Mouse (Mus musculus) common myeloid progenitor, adult 5-6 weeks (primary cell): ENCODE results near the gene 2310011J03Rik. TPM values are rescaled to one million over a fixed set of nuclear protein-coding genes. Genes with fewer than 3 reads are reported as not detected.

ENCODE experiments used
- ATAC-seq: replicated peaks from 2 replicates; pipeline ENCODE4 v1.8.0; 2016; ENCODE audit warnings: low read depth, mild to moderate bottlenecking, moderate TSS enrichment, inconsistent platforms; ENCODE audit not compliant: poor library complexity, severe bottlenecking
- total RNA-seq: library from RNA; stranded (forward); fragments of 200-1000, 187-1606 nt; gene quantifications from 2 replicates; pipeline ENCODE4 v1.2.3, GENCODE M21; 2017

2310011J03Rik gene
- total RNA-seq, 1 experiment from 2014 or later, result 15.8 TPM

DNA sequence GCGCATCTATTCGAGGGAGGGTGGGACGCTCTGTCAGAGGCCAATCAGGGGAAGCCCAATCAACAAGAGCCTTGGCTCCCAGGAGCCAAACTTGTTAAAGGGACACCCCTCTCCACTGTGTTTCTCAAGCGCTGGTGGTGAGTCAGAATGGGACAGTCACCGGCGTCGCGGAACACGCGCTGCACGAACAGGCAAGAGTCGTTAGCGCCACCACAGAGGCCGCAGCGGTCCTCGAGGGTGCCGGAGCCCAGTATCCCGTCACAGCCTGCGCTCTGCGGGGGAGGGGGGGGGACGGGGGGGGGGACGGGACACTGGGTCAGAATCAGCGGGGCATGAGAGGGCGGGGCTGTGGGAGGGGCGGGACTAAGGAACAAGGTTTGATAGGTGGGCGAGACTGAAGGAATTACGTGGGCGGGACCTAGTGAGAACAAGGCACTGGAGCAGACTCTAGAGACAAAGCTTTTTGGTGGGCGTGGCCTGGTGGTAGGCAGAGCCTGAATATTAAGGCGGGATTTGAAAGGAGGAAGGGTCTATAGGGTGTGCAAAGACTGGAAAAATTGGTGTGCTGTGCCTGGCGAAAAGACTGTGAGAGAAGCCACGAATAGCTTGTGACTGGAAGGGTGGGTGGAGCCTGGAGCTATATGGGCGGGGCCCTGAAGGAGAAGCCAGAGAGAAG lies 22.6 kb upstream of the 2310011J03Rik start:
- ATAC-seq, result peak; percentile 26

DNA sequence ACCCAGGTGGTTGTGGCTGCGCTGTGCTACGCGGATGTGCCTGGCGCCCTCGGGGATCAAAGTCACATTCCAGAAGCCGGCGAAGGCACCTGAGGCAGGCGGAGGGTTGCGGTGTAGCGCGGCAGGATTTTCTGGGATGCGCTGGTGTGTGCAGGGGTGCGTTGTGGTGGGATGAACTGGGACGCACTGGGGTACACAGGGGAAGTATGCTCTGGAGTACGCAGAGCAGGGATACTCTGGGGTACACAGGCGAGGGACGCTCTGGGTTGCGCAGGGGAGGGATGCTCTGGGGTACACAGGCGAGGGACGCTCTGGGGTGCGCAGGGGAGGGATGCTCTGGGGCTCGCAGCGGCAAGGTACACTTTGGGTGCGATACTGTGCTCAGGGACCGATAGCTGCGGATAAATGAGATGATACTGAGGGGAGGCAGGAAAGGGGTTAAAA lies 22.0 kb upstream of the 2310011J03Rik start:
- no peak for ATAC-seq

DNA sequence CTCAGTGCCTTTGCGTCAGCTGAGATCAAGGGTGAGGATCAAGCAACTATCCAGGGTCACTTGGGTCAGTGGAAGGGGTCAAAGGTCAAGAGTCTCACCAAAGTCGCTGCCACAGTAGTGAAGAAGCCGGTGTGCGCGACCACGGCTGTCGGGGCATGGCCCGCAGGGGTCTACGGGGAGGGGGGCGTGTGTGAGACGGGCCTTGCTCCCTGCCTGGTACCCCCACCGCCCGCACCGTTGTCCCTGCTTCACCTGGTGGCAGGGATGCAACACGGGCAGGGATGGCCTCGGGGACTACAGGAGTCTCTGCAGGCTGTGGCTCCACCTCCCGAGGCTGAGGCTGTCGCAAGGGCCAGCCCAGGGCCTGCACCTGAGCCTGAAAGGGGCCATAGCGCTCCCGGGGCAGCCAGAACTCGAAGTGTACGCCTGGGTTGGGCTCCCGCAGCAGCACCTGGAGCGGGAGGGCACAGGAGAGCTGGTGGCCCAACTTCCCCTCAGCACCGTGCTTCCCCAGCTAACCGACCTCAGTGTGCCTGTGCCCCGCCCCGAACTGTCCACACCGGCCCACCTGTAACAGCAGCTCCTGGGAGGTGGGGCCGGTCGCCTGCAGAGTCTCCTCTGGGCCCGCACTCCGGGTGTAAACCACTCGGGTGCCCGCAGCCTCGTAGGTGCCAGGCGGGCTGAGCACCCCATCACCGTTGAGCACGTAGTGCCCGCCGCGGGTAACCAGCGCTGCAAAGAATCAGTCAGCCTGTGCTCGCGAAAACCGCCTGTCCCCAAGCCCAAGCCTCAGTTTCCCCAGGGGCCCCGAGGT lies 21.4 kb upstream of the 2310011J03Rik start:
- no peak for ATAC-seq

DNA sequence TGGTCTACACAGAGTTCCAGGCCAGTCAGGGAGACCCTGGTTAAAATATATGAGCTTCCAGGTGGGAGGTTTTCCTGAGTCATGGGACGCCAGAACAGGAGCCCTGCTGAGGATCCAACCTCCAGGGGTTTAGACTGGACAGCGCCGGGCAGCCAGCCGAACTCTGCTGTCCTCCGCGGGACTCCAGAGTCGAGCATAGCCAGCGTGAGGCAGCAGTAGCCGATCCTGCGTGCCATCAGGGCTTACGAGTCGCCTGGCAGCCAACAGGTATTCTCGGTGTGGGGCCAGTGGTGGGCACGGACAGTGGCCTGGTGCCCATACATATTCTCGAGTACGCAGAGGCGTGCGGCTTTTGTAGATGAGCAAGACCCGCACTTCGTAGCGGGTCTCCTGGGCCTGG lies 20.7 kb upstream of the 2310011J03Rik start:
- no peak for ATAC-seq

DNA sequence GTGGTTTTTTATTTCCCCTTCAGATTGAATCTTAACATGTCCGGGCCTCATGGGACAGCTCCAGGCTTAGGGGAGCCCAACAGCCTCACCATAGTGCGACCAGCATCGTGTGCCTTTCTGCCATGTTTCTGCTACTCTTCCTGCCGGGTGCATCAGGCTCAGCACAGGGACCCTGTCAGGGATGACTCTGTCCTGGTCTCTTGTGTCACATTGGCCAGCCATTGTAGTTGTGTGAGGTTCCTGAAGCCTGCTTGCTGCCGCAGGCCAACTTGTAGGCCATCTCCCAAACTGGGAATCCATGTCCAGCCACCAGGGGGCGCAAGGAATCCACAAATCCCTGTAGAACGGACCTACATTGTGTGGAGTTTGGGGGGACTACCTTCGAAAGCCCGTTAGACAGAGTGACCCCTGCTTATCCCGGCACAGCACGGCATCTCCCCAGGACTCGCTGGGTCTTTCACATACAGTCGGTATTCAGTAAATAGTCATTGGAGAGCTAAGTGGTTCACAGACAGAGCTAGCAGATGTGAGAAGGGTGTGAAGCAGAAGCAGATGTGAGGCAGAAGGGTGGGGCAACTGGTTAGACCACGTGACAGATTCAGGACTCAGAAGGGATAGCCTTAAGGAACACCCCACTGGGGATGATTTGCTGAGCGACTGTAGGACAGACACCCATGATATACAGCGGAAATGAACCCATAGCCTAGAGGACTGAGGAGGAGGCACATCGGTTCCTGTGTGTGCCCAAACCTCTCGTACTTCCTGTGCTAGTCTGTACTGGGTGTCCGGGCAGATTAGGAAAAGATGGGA lies 19.8 kb upstream of the 2310011J03Rik start:
- ATAC-seq, result peak; percentile 22

DNA sequence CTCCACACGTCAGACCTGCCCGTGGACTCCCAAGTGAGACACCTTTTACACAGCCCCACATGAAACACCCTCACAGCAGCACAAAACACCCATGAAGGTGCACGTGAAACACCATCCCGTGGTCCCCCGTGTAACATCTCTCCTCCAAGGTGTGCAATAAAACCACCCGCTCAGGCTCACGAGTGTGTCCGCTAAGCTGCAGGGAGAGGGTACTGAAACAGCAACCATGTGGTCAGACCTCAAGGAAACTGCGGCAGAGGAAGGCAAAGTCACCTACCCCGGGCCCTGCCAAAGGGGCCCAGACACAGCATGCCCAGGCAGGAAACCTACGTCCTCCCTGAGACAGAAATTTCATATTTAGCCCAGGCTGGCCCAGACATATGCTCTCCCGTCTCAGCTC lies 15.9 kb upstream of the 2310011J03Rik start:
- ATAC-seq, result no peak

DNA sequence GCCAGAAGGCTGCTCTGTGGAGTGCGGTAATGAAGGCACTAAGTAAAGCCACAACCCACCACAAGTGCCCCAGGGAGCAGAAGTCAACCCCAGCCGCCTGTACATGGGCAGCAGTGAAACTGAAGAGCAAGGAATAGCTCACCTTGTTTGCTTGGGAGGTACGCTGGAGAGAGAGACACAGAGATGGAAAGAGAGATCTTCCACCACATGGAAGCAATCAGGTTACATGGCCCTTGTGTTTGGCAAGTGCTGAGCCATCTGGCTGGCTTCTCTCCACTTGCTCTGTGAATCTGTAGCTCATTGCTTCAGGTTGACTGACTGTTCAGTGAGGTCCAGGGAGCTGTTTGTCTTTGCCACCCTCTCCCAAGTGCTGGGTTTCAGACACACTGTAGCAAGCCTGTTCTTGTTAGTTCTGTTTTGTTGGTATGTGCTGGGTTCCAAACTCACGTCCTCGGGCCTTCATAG lies 12.2 kb upstream of the 2310011J03Rik start:
- no peak for ATAC-seq

DNA sequence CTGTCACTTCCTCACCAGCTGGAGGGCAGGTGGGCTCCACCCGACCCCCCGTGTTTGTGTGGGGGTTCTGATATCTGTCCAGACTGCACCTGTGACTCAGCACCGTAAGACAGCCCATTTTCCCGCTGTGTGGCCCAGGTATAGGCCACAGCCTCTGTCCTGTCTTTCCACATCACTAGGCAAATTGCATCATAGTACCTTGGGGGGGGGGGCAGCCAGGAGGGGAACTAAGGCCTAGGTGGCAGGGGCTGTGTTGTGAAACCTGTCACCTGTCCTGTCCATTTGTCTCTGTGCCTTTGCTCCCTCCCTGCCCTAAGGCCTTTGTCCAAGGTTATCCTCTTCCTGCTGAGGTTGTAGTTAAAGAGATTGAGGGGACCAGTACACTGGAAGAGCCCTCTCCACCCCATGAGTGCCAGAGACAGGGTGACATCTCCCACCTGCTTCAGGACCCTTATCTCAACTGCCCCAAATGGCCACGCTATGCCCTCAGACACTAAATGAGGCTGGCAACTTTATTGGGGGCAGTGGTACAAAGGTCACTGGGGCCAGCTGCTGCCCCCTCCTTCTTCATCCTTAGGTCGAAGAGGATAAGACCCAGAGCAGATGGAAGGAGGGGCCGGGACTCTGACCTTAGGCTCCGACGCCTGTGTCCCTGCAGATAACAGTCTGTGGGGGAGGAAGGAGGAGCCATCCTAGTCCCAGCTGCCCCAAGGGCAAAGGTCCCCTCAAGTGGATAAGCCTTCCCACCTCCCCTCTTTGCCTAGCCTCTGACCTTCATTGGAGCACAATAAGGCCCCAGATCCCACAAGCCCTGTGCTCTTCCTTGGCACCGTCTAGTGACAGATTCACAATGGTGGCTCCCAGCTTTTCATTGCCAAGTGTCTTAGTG lies 11.5 kb upstream of the 2310011J03Rik start:
- ATAC-seq, result no peak

DNA sequence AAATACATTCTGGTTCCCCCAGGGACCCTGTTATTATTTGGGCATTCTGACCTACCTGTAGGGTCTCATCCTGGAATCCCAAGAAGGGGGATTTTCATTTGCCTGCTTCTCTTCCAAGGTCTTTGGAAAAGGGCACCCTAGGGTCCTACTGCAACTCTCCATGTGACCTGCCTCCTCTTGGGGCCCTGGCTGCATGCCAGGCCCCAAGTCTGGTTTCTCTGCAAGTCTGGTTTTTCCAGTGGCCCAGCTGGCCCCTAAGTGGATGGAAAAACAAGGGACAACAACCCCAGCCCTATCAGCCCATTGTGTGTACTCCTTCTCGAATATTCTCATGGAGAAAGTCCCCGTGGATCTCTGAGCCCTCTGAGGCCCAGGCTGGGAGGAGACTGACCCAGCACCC lies 10.6 kb upstream of the 2310011J03Rik start:
- ATAC-seq, result no peak

DNA sequence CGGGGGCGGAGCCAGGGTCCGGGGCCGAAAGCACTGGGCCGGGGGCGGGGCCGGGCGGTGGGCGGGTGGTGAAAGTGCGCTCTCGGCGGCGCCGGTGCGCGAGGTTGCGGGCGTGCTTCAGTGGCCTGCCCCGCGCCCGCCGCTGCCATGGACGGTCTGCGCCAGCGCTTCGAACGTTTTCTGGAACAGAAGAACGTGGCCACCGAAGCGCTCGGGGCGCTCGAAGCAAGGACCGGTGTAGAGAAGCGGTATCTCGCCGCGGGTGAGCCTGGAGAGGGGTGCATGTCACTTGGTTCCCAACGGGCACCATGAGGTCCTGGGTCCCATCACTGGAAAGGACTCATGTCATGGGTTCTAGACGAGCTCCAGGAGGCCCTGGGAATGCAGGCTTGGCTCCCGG lies 9.7 kb upstream of the 2310011J03Rik start:
- no peak for ATAC-seq

DNA sequence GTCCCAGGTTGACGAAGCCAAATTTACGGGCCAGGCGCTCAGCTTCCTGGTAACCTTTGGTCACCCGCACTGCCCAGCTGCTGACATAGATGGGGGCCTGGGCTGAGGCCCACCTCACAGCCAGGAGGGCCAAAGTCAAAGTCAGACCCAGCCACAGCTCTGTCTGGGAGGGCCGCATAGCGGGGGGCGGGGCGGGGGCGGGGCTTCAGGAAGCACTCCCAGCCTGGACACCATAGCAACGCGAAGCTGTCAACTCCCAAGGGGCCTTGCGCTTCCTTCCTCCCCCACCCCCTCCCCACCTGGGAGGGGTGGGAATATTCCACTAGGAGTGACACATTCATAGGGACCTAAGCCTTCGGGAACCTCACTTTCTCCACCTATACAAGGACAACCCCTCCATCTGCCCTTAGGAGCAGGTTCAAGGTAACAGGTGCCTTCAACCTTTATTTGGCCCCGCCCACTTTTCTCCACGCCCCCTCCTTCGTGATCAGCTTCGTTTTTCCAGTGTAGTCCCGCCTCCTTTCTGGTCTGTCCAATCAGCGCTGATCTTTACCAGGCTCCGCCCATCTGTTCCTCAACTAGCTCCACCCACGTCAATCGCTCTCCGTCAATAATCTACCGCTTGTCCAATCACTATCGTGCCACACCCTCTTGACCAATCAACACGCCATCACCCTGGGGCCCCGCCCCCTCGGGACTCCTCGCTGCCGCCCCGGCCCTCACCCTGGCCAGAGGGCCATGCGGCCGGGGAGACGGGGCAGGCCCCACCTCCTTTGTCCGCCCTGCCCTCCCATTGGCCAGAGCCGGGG lies 9.1 kb upstream of the 2310011J03Rik start, which contains the start of the genes Pcsk4 and Reep6:
Gene Pcsk4, minus strand, starts transcription at position 226 of the 809 bp plus-strand sequence.
Gene Reep6, plus strand, starts transcription at position 681 of the 809 bp plus-strand sequence.
- peak; percentile 93 for ATAC-seq

DNA sequence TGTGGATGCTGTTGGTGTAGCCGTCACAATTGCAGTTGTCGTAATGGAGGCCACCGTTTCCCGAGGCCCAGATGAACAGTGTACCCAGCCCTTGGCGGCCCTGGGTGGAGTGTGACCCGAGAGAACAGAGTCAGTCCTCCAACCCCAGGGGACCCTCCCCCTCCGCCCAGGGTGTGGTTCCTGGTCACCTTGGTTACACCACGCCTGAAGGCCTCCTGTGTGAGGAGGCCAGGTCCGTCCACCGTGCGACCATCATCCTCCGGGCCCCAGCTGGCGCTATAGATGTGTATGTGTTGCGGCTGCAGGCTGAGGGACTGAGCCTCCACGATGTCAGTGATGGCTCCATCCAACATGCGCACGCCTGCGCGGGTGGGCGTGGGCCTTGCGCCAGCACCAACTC lies 4.7 kb upstream of the 2310011J03Rik start:
- no peak for ATAC-seq

DNA sequence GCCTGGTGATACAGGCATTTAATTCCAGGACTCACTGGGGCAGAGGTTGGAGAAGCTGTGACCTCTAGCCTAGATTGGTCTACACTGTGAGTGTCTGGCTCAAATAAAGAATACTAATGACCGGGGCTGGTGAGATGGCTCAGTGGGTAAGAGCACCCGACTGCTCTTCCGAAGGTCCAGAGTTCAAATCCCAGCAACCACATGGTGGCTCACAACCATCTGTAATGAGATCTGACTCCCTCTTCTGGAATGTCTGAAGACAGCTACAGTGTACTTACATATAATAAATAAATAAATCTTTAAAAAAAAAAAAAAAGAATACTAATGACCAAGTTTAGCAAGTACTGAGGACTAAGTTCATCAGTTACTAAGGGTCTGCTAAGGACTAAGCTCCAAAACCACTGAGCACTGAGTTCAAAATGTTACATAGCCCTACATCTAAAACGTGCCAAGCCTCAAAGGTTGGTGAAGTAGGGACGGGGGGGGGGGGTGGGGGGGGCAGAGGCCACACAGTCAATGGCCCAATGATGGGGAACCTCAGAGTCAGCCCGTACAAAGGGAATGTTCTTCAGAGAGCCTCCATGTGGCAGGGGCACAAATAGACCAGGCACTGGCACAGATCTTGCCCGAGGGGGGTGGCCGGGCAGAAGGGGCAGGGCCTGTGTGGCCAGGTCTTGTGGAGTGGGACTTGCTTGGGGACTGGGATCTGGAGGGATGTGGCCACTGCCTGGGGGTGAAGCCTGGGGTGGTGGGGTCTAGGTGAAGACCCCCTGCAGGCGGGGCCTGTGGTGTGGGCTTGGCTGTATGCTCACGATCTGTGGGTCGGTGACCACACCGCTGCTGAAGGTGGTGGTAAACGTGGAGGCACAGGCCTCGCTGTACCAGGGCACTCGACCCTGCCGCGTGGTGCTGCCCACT lies 4.0 kb upstream of the 2310011J03Rik start:
- no peak for ATAC-seq

DNA sequence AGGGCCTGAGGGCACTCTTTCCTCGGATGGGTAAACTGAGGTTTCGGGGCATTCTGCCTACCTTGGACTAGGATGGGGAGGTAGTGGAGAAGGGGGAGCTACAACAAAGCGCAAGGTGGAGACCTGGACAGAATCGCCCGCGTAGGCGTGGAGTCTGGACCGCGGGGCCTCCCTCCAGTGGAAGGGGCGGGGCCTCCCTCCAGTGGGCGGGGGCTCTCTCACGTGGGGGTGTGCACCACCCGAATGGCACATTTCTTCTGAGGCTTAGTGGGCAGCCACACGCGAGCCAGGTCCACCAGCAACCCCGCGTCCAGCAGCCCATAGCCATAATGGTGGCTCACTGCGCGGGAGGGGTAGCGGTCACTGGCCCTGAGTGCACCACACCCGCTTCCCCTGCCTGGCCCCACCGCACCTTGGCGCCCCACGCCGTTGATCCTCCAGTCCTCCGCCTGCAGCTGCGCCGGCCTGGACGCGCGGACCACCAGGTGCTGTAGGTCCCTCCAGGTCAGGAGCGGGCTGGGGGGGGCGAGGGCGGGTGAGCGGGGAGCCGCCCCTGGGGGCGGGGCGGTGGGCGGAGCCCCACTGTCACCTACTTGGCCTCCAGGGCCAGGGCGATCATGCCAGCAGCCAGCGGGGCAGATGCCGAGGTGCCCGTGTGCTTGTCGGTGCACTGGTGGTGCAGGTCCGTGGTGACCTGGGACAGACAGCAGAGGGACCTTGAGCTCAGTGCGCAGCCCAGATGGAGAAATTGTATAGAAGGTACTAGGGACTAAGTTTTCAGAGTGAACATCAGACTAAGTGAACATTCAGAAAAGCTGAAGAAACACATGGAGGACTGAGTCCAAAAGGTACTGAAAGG lies 3.2 kb upstream of the 2310011J03Rik start:
- ATAC-seq, result peak; percentile 43

DNA sequence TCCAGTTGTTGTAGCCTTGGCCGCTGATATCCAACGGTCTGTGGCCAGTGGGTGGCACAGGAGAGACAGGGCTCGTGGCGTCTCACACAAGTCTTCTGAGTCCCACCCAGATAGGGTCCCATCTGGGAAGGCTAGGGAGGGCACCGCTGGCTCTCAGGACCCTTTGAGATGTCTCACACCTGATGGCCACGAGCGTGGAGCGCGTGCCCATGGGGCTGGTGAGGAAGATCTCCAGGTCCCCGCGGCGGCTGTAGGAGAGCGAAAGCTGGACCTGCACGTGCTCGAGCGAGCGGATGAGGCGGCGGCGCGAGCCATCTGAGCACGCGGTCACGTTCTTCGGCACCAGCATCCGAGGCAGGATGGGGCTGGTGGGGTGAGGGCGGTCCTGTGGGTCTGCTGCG lies 2.5 kb upstream of the 2310011J03Rik start:
- 0 out of 2 replicates have a peak, but pooled peaks have one; percentile 5 for ATAC-seq

DNA sequence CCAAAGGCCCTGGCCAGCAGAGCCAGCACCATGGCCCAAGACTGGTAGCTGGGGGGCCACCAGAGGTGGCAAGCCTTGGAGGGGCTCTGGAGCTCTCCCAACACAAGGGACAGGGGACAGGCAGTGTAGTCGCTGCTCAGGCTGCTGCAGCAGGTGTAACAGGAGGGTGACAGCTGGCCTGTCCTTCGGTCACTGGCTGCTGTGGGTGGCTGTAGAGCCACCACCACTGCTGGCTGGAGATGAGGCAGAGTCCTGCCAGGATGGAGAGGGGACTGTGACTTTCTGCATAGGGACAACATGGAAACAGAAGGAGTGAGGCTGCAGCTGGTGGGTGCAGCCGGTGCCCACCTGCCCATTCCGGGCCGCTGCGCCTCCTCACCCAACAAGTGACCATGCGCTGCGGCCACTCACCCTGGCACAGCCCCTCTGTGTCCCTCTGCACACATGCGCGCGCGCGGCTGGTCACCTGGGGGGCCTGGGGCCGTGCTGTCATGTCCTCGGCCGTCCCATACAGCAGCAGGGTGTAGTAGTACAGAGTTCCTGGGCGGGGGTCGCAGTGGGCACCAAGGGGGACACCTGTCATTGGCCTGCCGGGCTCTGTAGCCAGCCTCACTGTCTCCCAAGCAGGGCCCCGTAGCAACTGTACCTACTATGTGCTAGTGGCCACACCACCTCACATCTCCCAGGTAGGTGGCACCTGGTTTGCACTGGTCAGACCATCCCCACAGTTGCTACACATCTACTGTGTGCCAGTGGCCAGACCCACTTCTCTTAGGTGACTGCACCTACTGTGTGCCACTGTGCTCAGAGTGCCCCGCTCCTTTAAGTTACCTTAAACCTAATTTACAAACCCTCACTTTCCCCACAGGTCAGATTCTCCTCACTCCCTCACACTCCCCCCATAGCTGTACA lies 1.6 kb upstream of the 2310011J03Rik start:
- no peak for ATAC-seq
